Mouse (Mus musculus): ENCODE results near the gene Tuba3a. TPM values are rescaled to one million over a fixed set of nuclear protein-coding genes. Genes with fewer than 3 reads are reported as not detected.

Tuba3a gene
- total RNA-seq, 2 experiments from 2014 or later, result not detected

Small RNAs within 50 kb of the gene (microRNA-seq; reads per million reads assigned to microRNA genes)
- 0 reads per million in 2 experiments for gene Mir8113

Other genes starting within 250 kb of the Tuba3a start
- gene Ing4, start 246.3 kb downstream of the Tuba3a start, total RNA-seq (2021), result 10 to 100 TPM; 56.9 to 65.7 TPM
- 10 to 100 TPM; 13.4 to 17.8 TPM for gene Acrbp, start 236.4 kb downstream of the Tuba3a start, total RNA-seq (2021)
- under 1 TPM; 0.53 to 0.75 TPM for gene Lpar5, start 218.1 kb downstream of the Tuba3a start, total RNA-seq (2021)
- gene Chd4, start 190.1 kb downstream of the Tuba3a start, total RNA-seq (2021), result 100 to 1,000 TPM; 172 to 173 TPM
- 10 to 100 TPM; 30.2 to 34.4 TPM for gene Nop2, start 154.1 kb downstream of the Tuba3a start, total RNA-seq (2021)
- 10 to 100 TPM; 67.5 to 68.9 TPM for gene Iffo1, start 140.8 kb downstream of the Tuba3a start, total RNA-seq (2021)
- 1,000 to 10,000 TPM; 2,301 to 2,480 TPM for gene Gapdh, start 119.6 kb downstream of the Tuba3a start, total RNA-seq (2021)
- 10 to 100 TPM; 22.8 to 26.5 TPM for gene Ncapd2, start 94.3 kb downstream of the Tuba3a start, total RNA-seq (2021)
- gene Mrpl51, start 94.2 kb downstream of the Tuba3a start, total RNA-seq (2021), result 10 to 100 TPM; 70.7 to 72.3 TPM
- 10 to 100 TPM; 75.3 to 80.4 TPM for gene Vamp1, start 70.5 kb downstream of the Tuba3a start, total RNA-seq (2021)
- gene Tapbpl, start 54.2 kb downstream of the Tuba3a start, total RNA-seq (2021), result 1 to 10 TPM; 3.3 TPM
- gene Cd27, start 49.0 kb downstream of the Tuba3a start, total RNA-seq (2021), result not detected
- 1 to 10 TPM; 6.9 to 7.0 TPM for gene Ltbr, start 27.8 kb upstream of the Tuba3a start, total RNA-seq (2021)
- 1 to 10 TPM; 4.1 to 4.3 TPM for gene Scnn1a, start 34.6 kb upstream of the Tuba3a start, total RNA-seq (2021)
- 10 to 100 TPM in 1 of 2 experiments, 1 to 10 TPM in 1; 9.9 to 12.6 TPM for gene Tnfrsf1a, start 63.3 kb upstream of the Tuba3a start, total RNA-seq (2021)
- under 1 TPM in 1 of 2 experiments, not detected in 1; 0.25 TPM for gene Plekhg6, start 94.8 kb upstream of the Tuba3a start, total RNA-seq (2021)
- 10 to 100 TPM; 70.6 to 71.5 TPM for gene Cd9, start 208.7 kb upstream of the Tuba3a start, total RNA-seq (2021)

Measured in layer of hippocampus, postnatal 36 days (tissue).